Mouse (Mus musculus) stomach, embryonic 16.5 days (tissue): ENCODE measurements around the gene Zfp518b. TPM values are rescaled to one million over a fixed set of nuclear protein-coding genes. Genes with fewer than 3 reads are reported as not detected.

Source experiments
- ATAC-seq: fragments of 200-750 bp; cut with Nextera tagmentation; 2 replicates; pipeline ENCODE4 v1.8.0; 2017; ENCODE audit warnings: moderate number of reproducible peaks, moderate TSS enrichment; ENCODE audit not compliant: insufficient read depth, low FRiP score
- H3K27ac ChIP-seq: fragments of 300-500 bp; sonication (generic); 2 replicates; pipeline ENCODE4 v1.5.1; 2014; ENCODE audit warnings: low read length
- H3K27me3 ChIP-seq: fragments of 300-500 bp; sonication (generic); 2 replicates; pipeline ENCODE4 v1.6.1; 2014; ENCODE audit warnings: low read length, control low read depth, mixed read lengths; ENCODE audit not compliant: control insufficient read depth, insufficient read depth
- H3K36me3 ChIP-seq: fragments of 300-500 bp; sonication (generic); 2 replicates; pipeline ENCODE4 v1.6.1; 2014; ENCODE audit warnings: low read length; ENCODE audit not compliant: control insufficient read depth, insufficient read depth
- H3K4me1 ChIP-seq: fragments of 300-500 bp; sonication (generic); 2 replicates; pipeline ENCODE4 v1.6.1; 2014; ENCODE audit warnings: low read length, control low read depth, mixed read lengths; ENCODE audit not compliant: control insufficient read depth, insufficient read depth
- H3K4me2 ChIP-seq: fragments of 300-500 bp; sonication (generic); 2 replicates; pipeline ENCODE4 v1.6.1; 2014; ENCODE audit warnings: low read depth, low read length, mixed read lengths
- H3K4me3 ChIP-seq: fragments of 300-500 bp; sonication (generic); replicated peaks from 2 replicates; pipeline ENCODE4 v1.5.1; 2014; ENCODE audit warnings: mild to moderate bottlenecking, low read length
- H3K9ac ChIP-seq: fragments of 300-500 bp; sonication (generic); 2 replicates; pipeline ENCODE4 v1.6.1; 2014; ENCODE audit warnings: low read length
- H3K9me3 ChIP-seq: fragments of 300-500 bp; sonication (generic); replicated peaks from 2 replicates; pipeline ENCODE4 v1.6.1; 2016; ENCODE audit warnings: low read length, control low read depth; ENCODE audit not compliant: control insufficient read depth
- WGBS: fragments of 180-500 bp; shearing (Covaris S2); extraction: QIAGEN DNeasy Blood & Tissue Kit; methylation state at CpG from one replicate; pipeline ENCODE4 v1.1.7; 2014; 5-methylcytosine and 5-hydroxymethylcytosine counted together
- polyA plus RNA-seq: library from polyadenylated mRNA; unstranded; fragments of >200 nt; fragmentation: Nextera tagmentation; extraction: Ambion mirVana; gene quantifications from 2 replicates; pipeline ENCODE4 v1.2.1, GENCODE M21; 2015

The Zfp518b gene
- polyA plus RNA-seq, 1 experiment from 2014 or later: 11.2 TPM

GRCm38 (mm10) chr5:38636301-38636749 lies 48.3 kb downstream of the Zfp518b start:
- Histone ChIP-seq H3K4me1 (no peaks in the 10 kb centered on the region), H3K4me2 (no peak overlapping the region), H3K9ac (no peak overlapping the region), H3K4me3 (no peak overlapping the region), H3K27me3 (no peaks in the 10 kb centered on the region), H3K27ac (no peak overlapping the region), H3K9me3 (no peaks in the 10 kb centered on the region), H3K36me3 (no peaks in the 10 kb centered on the region)
- WGBS: 59% methylated on average over 5 of the region's 5 CpGs
- ATAC-seq: no peak

- ATAC-seq: no peak
- no peak overlapping the region for H3K4me3 ChIP-seq
- WGBS: 84% methylated on average over 1 of the region's 1 CpGs
These were observed 48.9 kb downstream of the Zfp518b start for GRCm38 (mm10) chr5:38635696-38636095.

GRCm38 (mm10) chr5:38634321-38635164 lies 50.1 kb downstream of the Zfp518b start:
- no peak overlapping the region for H3K4me2 ChIP-seq
- H3K36me3 ChIP-seq: no peaks in the 10 kb centered on the region
- no peak overlapping the region for H3K9ac ChIP-seq
- no peaks in the 10 kb centered on the region for H3K27me3 ChIP-seq
- no peak overlapping the region for H3K27ac ChIP-seq
- H3K4me1 ChIP-seq: no peaks in the 10 kb centered on the region
- no peak overlapping the region for H3K4me3 ChIP-seq
- no peak for ATAC-seq
- 59% methylated on average over 11 of the region's 11 CpGs for WGBS
- H3K9me3 ChIP-seq: no peaks in the 10 kb centered on the region

More at GRCm38 (mm10) chr5:38635696-38636095, 48.9 kb downstream of the Zfp518b start:
- H3K9me3 ChIP-seq: no peaks in the 10 kb centered on the region
- no peak overlapping the region for H3K4me2 ChIP-seq
- H3K9ac ChIP-seq: no peak overlapping the region
- no peaks in the 10 kb centered on the region for H3K27me3 ChIP-seq
- no peak overlapping the region for H3K27ac ChIP-seq
- H3K36me3 ChIP-seq: no peaks in the 10 kb centered on the region
- no peaks in the 10 kb centered on the region for H3K4me1 ChIP-seq

GRCm38 (mm10) chr5:38632463-38633449 lies 51.9 kb downstream of the Zfp518b start:
- no peaks in the 10 kb centered on the region for H3K4me1 ChIP-seq
- H3K4me3 ChIP-seq: no peak overlapping the region
- H3K27ac ChIP-seq: no peak overlapping the region
- 0 out of 2 replicates have a peak, but pooled peaks have one; percentile 25 for ATAC-seq
- H3K9me3 ChIP-seq: no peaks in the 10 kb centered on the region
- WGBS: 69% methylated on average over 13 of the region's 13 CpGs
- no peak overlapping the region for H3K4me2 ChIP-seq
- H3K27me3 ChIP-seq: no peaks in the 10 kb centered on the region
- H3K36me3 ChIP-seq: no peaks in the 10 kb centered on the region
- no peak overlapping the region for H3K9ac ChIP-seq

- Histone ChIP-seq H3K4me1 (no peaks in the 10 kb centered on the region), H3K9me3 (0 out of 2 replicates have a peak, but pooled peaks cover 4% of the 10 kb centered on the region), H3K27me3 (no peaks in the 10 kb centered on the region), H3K9ac (no peak overlapping the region), H3K36me3 (no peaks in the 10 kb centered on the region), H3K4me3 (no peak overlapping the region), H3K4me2 (no peak overlapping the region), H3K27ac (no peak overlapping the region)
- ATAC-seq: no peak
- WGBS: 34% methylated on average over 2 of the region's 2 CpGs
These were observed 56.6 kb downstream of the Zfp518b start for GRCm38 (mm10) chr5:38628023-38628422.

- no peak overlapping the region for H3K4me2 ChIP-seq
- no peaks in the 10 kb centered on the region for H3K36me3 ChIP-seq
- 0 out of 2 replicates have a peak, but pooled peaks cover 4% of the 10 kb centered on the region for H3K9me3 ChIP-seq
- WGBS: 56% methylated on average over 3 of the region's 3 CpGs
- no peaks in the 10 kb centered on the region for H3K27me3 ChIP-seq
- no peak overlapping the region for H3K9ac ChIP-seq
- ATAC-seq: no peak
- H3K4me1 ChIP-seq: no peaks in the 10 kb centered on the region
- no peak overlapping the region for H3K27ac ChIP-seq
- no peak overlapping the region for H3K4me3 ChIP-seq
These were observed 57.7 kb downstream of the Zfp518b start for GRCm38 (mm10) chr5:38626883-38627282.

- H3K36me3 ChIP-seq: no peaks in the 10 kb centered on the region
- H3K9ac ChIP-seq: no peak overlapping the region
- WGBS: 33% methylated on average over 5 of the region's 5 CpGs
- no peak for ATAC-seq
- H3K4me3 ChIP-seq: no peak overlapping the region
- no peaks in the 10 kb centered on the region for H3K27me3 ChIP-seq
- H3K4me1 ChIP-seq: no peaks in the 10 kb centered on the region
- H3K27ac ChIP-seq: no peak overlapping the region
- H3K9me3 ChIP-seq: 0 out of 2 replicates have a peak, but pooled peaks cover 4% of the 10 kb centered on the region
- H3K4me2 ChIP-seq: no peak overlapping the region
These were observed 63.8 kb downstream of the Zfp518b start for GRCm38 (mm10) chr5:38620783-38621182.

GRCm38 (mm10) chr5:38618908-38619307 lies 65.7 kb downstream of the Zfp518b start:
- WGBS: 50% methylated on average over 3 of the region's 3 CpGs
- ATAC-seq: no peak
- Histone ChIP-seq H3K4me1 (no peaks in the 10 kb centered on the region), H3K27ac (no peak overlapping the region), H3K9ac (no peak overlapping the region), H3K9me3 (no peaks in the 10 kb centered on the region), H3K4me2 (no peak overlapping the region), H3K36me3 (no peaks in the 10 kb centered on the region), H3K4me3 (no peak overlapping the region), H3K27me3 (no peaks in the 10 kb centered on the region)
